Mouse (Mus musculus): ENCODE data around the gene Dgkd. TPM values are rescaled to one million over a fixed set of nuclear protein-coding genes. Genes with fewer than 3 reads are reported as not detected.

The Dgkd gene
- total and polyA plus RNA-seq, 3 experiments: 29.5 to 135 (median 39.5) TPM

- Histone ChIP-seq H3K27ac (ENCODE audit: control insufficient read depth, low read depth, low read length) (no peak overlapping the region), H3K27me3 (ENCODE audit: control insufficient read depth in 1 of 2, insufficient read depth in 2 of 2, low read length in 2 of 2) (no peaks in the 10 kb centered on the region), H3K9ac (ENCODE audit: control insufficient read depth, low read depth, low read length, poor library complexity, severe bottlenecking) (no peak overlapping the region), H3K79me2 (ENCODE audit: control insufficient read depth, insufficient read depth, low read length, poor library complexity) (no peaks in the 10 kb centered on the region), H3K36me3 (ENCODE audit: control insufficient read depth in 1 of 2, insufficient read depth in 2 of 2, low read length in 2 of 2) (peaks cover 7 to 9% of the 10 kb centered on the region in 2 experiments), H3K9me3 (replicated peaks; ENCODE audit: insufficient read depth, low read length) (no peaks in the 10 kb centered on the region), H3K4me3 (ENCODE audit: control insufficient read depth in 1 of 2, insufficient read depth in 1 of 2, low read depth in 2 of 2, low read length in 2 of 2) (no peak overlapping the region), H3K4me1 (ENCODE audit: control insufficient read depth in 1 of 2, insufficient read depth in 2 of 2, low read length in 2 of 2) (0 out of 4 replicates have a peak, but pooled peaks cover 0 to 3% of the 10 kb centered on the region in 2 experiments)
- DNase-seq (ENCODE audit: low read depth, low spot score): no peak
- no peak for TF ChIP-seq RAD21 (IDR thresholded peaks at IDR 0.05; ENCODE audit: low read depth, low read length)
- no peak for TF ChIP-seq ZC3H11A (IDR thresholded peaks at IDR 0.05; ENCODE audit: low read depth, low read length)
- no peak for TF ChIP-seq EP300 (IDR thresholded peaks at IDR 0.05; ENCODE audit: low read depth in 1 of 2, low read length in 2 of 2)
Observed at GRCm38 (mm10) chr1:87918061-87918460, 65.0 kb downstream of the Dgkd start.

- H3K36me3 ChIP-seq (ENCODE audit: control insufficient read depth in 1 of 2, insufficient read depth in 2 of 2, low read length in 2 of 2): peaks cover 0 to 9% of the 10 kb centered on the region in 2 experiments; a peak in 2 of 4 replicates
- no peaks in the 10 kb centered on the region for H3K79me2 ChIP-seq (ENCODE audit: control insufficient read depth, insufficient read depth, low read length, poor library complexity)
- H3K9ac ChIP-seq (ENCODE audit: control insufficient read depth, low read depth, low read length, poor library complexity, severe bottlenecking): no peak overlapping the region
- no peaks in the 10 kb centered on the region for H3K27me3 ChIP-seq (ENCODE audit: control insufficient read depth in 1 of 2, insufficient read depth in 2 of 2, low read length in 2 of 2)
- no peak for DNase-seq (ENCODE audit: low read depth, low spot score)
- no peaks in the 10 kb centered on the region for H3K4me1 ChIP-seq (ENCODE audit: control insufficient read depth in 1 of 2, insufficient read depth in 2 of 2, low read length in 2 of 2)
- H3K9me3 ChIP-seq (replicated peaks; ENCODE audit: insufficient read depth, low read length): no peaks in the 10 kb centered on the region
- H3K27ac ChIP-seq (ENCODE audit: control insufficient read depth, low read depth, low read length): no peak overlapping the region
- no peak overlapping the region for H3K4me3 ChIP-seq (ENCODE audit: control insufficient read depth in 1 of 2, insufficient read depth in 1 of 2, low read depth in 2 of 2, low read length in 2 of 2)
- TF ChIP-seq MEF2A (IDR thresholded peaks at IDR 0.05; ENCODE audit: extremely low read depth, insufficient replicate concordance, low read depth, low read length, poor library complexity, severe bottlenecking): no peak
- TF ChIP-seq MAZ (IDR thresholded peaks at IDR 0.05; ENCODE audit: low read depth, low read length): no peak
- no peak for TF ChIP-seq RAD21 (IDR thresholded peaks at IDR 0.05; ENCODE audit: low read depth, low read length)
- TF ChIP-seq TBP (IDR thresholded peaks at IDR 0.05; ENCODE audit: low read depth, low read length): no peak
- no peak for TF ChIP-seq MXI1 (IDR thresholded peaks at IDR 0.05; ENCODE audit: low read depth, low read length)
- TF ChIP-seq ZNF384 (IDR thresholded peaks at IDR 0.05; ENCODE audit: low read depth, low read length): no peak
- no peak for TF ChIP-seq CTCF (IDR thresholded peaks at IDR 0.05 in 2 of 3, conservative IDR thresholded peaks at IDR 0.05 in 1 of 3; ENCODE audit: control insufficient read depth in 1 of 3, insufficient read depth in 1 of 3, low read depth in 2 of 3, low read length in 3 of 3, poor library complexity in 1 of 3, severe bottlenecking in 1 of 3)
- no peak for TF ChIP-seq JUND (IDR thresholded peaks at IDR 0.05; ENCODE audit: low read depth, low read length)
Observed at GRCm38 (mm10) chr1:87920056-87920614, 67.0 kb downstream of the Dgkd start.

GRCm38 (mm10) chr1:87922666-87923065 lies 69.6 kb downstream of the Dgkd start:
- peak; percentile 30 for DNase-seq (ENCODE audit: low read depth, low spot score)
- Histone ChIP-seq H3K4me3 (ENCODE audit: control insufficient read depth in 1 of 2, insufficient read depth in 1 of 2, low read depth in 2 of 2, low read length in 2 of 2) (no peak overlapping the region), H3K9me3 (replicated peaks; ENCODE audit: insufficient read depth, low read length) (no peaks in the 10 kb centered on the region), H3K4me1 (ENCODE audit: control insufficient read depth in 1 of 2, insufficient read depth in 2 of 2, low read length in 2 of 2) (no peaks in the 10 kb centered on the region), H3K9ac (ENCODE audit: control insufficient read depth, low read depth, low read length, poor library complexity, severe bottlenecking) (no peak overlapping the region), H3K36me3 (ENCODE audit: control insufficient read depth in 1 of 2, insufficient read depth in 2 of 2, low read length in 2 of 2) (peaks cover 0 to 7% of the 10 kb centered on the region in 2 experiments; a peak in 2 of 4 replicates), H3K27me3 (ENCODE audit: control insufficient read depth in 1 of 2, insufficient read depth in 2 of 2, low read length in 2 of 2) (no peaks in the 10 kb centered on the region), H3K27ac (ENCODE audit: control insufficient read depth, low read depth, low read length) (no peak overlapping the region), H3K79me2 (ENCODE audit: control insufficient read depth, insufficient read depth, low read length, poor library complexity) (no peaks in the 10 kb centered on the region)
- TF ChIP-seq CTCF (IDR thresholded peaks at IDR 0.05 in 2 of 3, conservative IDR thresholded peaks at IDR 0.05 in 1 of 3; ENCODE audit: control insufficient read depth in 1 of 3, insufficient read depth in 1 of 3, low read depth in 2 of 3, low read length in 3 of 3, poor library complexity in 1 of 3, severe bottlenecking in 1 of 3): peak; percentile 19 to 65 (median 23); a peak in 4 of 6 replicates
- TF ChIP-seq MAX (IDR thresholded peaks at IDR 0.05; ENCODE audit: low read length): no peak
- peak; percentile 65 for TF ChIP-seq SMC3 (IDR thresholded peaks at IDR 0.05; ENCODE audit: low read depth, low read length)
- peak; percentile 50 for TF ChIP-seq ZC3H11A (IDR thresholded peaks at IDR 0.05; ENCODE audit: low read depth, low read length)
- TF ChIP-seq RAD21 (IDR thresholded peaks at IDR 0.05; ENCODE audit: low read depth, low read length): peak; percentile 78
- TF ChIP-seq MAZ (IDR thresholded peaks at IDR 0.05; ENCODE audit: low read depth, low read length): no peak
- no peak for TF ChIP-seq ETS1 (IDR thresholded peaks at IDR 0.05; ENCODE audit: low read depth, low read length)

All from MEL (cell line).